Mouse (Mus musculus) ovary, postnatal 14 days (tissue): ENCODE data around the gene Gpalpp1.

Experiments
- DNase-seq: peaks from one replicate; pipeline ENCODE4 v3.0.0; 2022; ENCODE audit warnings: low spot score

Gpalpp1 gene

GRCm38 (mm10) chr14:76110396-76111221 is at the start of gene Gpalpp1, which contains the start of gene Nufip1:
Gene Gpalpp1 (minus strand): TSS chr14:76110760.
Gene Nufip1 (plus strand): TSS chr14:76110891.
- peak; percentile 78 for DNase-seq

- DNase-seq = no peak
Observed at GRCm38 (mm10) chr14:76158192-76158785, 47.7 kb upstream of the Gpalpp1 start.

GRCm38 (mm10) chr14:76153828-76154227 is 43.3 kb upstream of the Gpalpp1 start:
- no peak for DNase-seq

- DNase-seq = no peak
Observed at GRCm38 (mm10) chr14:76153003-76153675, 42.6 kb upstream of the Gpalpp1 start.

GRCm38 (mm10) chr14:76152162-76153002 is 41.8 kb upstream of the Gpalpp1 start:
- DNase-seq = peak; percentile 95

GRCm38 (mm10) chr14:76151820-76152161 is 41.2 kb upstream of the Gpalpp1 start:
- no peak for DNase-seq

- no peak for DNase-seq
Observed at GRCm38 (mm10) chr14:76151011-76151410, 40.5 kb upstream of the Gpalpp1 start.

GRCm38 (mm10) chr14:76150499-76150898 is 39.9 kb upstream of the Gpalpp1 start:
- DNase-seq = no peak

GRCm38 (mm10) chr14:76149531-76150179 is 39.1 kb upstream of the Gpalpp1 start:
- peak; percentile 73 for DNase-seq

- DNase-seq = no peak
Observed at GRCm38 (mm10) chr14:76148294-76148693, 37.7 kb upstream of the Gpalpp1 start.

GRCm38 (mm10) chr14:76147061-76147460 is 36.5 kb upstream of the Gpalpp1 start:
- no peak for DNase-seq

- DNase-seq = no peak
Observed at GRCm38 (mm10) chr14:76145868-76146267, 35.3 kb upstream of the Gpalpp1 start.

GRCm38 (mm10) chr14:76145248-76145647 is 34.7 kb upstream of the Gpalpp1 start:
- no peak for DNase-seq

GRCm38 (mm10) chr14:76134975-76135374 is 24.4 kb upstream of the Gpalpp1 start:
- DNase-seq = no peak

GRCm38 (mm10) chr14:76128174-76128573 is 17.6 kb upstream of the Gpalpp1 start:
- DNase-seq = no peak

GRCm38 (mm10) chr14:76127311-76127710 is 16.8 kb upstream of the Gpalpp1 start:
- no peak for DNase-seq

GRCm38 (mm10) chr14:76122663-76123058 is 12.1 kb upstream of the Gpalpp1 start:
- DNase-seq = no peak

- peak; percentile 23 for DNase-seq
Observed at GRCm38 (mm10) chr14:76121901-76122662, 11.5 kb upstream of the Gpalpp1 start.

GRCm38 (mm10) chr14:76120472-76120871 is 9.9 kb upstream of the Gpalpp1 start:
- DNase-seq = no peak

GRCm38 (mm10) chr14:76118963-76119362 is 8.4 kb upstream of the Gpalpp1 start:
- DNase-seq = no peak

GRCm38 (mm10) chr14:76115744-76116143 is 5.2 kb upstream of the Gpalpp1 start:
- DNase-seq = no peak
